Mouse (Mus musculus): Measurements from ENCODE around the gene Mcl1.
A peak's percentile ranks its signal among the peaks of the same experiment; 100 is the strongest.
"Not testable (repeated sequence)": the region's sequence is repeated elsewhere in the genome, so short reads cannot be mapped to it uniquely, and the experiment has no call there.

Mcl1 gene

DNA sequence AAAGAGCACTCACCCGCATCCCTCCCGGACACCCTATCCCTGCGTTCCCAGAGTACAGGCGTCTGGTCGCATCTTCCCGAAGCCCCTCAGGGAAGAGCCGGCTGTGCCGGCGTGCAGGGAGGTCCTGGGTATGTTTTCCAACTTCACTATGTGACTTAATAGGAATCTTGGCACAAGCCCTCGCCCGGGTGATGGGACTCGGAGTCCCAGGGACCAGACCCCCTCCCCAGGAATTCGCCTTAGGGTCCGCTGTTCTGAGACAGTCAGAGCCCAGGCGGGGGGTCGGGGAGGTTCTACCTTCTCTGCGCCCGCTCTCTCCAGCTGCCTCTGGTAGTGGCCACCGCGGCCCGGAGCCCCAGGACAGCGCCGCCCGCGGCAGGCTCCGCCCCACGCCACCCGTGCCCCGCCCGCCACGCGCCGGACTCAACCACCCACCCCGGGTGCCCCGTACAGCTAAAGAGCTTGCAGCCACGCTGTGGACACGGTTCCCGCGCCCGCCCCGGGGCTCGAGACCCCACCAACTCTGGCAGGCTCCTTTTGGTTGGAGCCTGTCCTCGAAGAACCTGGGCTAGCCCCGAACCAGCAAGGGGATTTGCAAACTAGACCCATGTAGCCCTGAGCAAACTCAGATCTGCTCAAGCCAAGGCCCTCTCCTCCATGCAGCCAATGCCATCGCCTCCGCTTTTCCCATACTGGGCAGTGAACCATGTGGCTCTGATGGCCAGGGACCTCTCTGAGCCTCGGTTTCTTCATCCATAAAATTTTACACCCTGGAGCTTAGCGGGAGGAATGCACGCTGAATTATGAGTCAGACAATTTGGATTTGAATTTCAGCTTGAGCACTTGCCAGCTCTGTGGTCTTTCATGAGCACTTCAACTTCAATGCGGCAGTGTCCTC lies 29.2 kb downstream of the Mcl1 start, which contains the start of gene Adamtsl4:
TSS of gene Adamtsl4 (minus strand) at position 394 of the 898 bp plus-strand sequence.
- DNase-seq: peak; percentile 46

DNA sequence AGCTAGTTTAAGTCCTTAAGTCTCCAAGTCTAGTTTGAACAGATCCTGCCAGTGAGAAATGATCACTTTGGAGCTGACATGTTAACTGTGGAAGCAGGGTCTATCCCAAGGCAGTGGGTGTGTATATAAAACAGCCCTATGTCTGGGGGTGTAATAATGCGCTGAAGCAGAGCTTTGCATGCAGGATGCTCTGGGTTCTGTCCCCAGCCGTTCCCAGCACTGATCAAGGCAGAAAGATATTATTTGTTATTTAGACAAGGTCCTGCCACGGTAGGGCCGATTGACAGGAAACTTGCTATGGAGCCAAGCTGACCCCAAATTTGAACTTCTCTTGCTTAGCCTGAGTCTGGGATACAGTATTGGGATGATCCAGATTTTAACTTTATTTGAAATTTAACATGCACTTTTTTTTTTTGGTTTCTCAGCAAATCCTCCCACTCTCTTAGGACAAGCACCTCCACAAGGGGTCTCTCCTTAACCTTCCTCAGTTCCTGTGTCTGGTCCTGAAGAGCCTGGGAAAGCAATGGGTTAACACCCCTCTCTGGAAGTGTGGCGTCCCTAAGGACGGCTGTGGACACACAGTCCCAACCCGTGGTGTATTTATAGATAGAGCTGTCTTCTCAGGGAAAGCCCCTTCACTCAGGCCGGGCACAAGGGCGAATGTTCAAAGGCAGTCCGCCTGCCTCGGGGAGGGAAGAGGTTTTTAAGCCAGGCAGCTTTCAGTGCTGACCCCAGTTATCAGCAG lies 30.8 kb downstream of the Mcl1 start:
- no peak for DNase-seq

- DNase-seq: no peak
These were observed 31.4 kb downstream of the Mcl1 start for GRCm38 (mm10) chr3:95689940-95690339.

DNA sequence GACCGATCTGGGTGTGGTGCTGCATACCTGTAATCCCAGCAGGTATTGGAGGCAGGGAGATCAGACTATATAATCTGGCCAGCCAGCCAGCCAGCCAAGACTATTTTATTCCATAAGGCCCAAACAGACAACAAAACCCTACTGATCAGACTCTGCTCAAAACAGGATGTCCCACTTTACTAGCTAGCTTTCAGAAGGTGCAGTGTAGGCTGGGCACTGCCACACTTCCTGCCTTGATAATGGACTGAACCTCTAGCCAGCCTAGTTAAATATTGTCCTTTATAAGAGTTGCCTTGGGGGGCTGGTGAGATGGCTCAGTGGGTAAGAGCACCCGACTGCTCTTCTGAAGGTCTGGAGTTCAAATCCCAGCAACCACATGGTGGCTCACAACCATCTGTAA lies 32.0 kb downstream of the Mcl1 start:
- DNase-seq: not testable (repeated sequence)

DNA sequence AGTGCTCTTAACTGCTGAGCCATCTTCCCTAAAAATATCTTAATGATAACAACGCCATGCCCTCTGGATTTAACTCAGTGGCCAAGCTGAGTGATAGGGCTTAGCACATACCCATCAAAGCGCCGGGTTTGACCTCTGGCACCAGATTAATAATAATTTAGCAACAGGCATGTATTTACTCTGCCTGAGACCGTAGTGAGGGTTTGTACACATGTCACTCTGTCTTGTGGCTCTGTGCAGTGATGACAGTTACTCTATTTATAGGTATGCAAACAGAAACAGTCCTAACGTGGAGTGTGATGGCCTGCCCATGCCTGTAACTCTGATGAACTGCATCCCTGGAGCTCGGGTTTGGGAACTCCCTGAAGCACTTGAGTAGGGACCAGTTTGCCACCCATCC lies 34.1 kb downstream of the Mcl1 start:
- no peak for DNase-seq

- DNase-seq: no peak
These were observed 35.5 kb downstream of the Mcl1 start for GRCm38 (mm10) chr3:95693821-95694807.

DNA sequence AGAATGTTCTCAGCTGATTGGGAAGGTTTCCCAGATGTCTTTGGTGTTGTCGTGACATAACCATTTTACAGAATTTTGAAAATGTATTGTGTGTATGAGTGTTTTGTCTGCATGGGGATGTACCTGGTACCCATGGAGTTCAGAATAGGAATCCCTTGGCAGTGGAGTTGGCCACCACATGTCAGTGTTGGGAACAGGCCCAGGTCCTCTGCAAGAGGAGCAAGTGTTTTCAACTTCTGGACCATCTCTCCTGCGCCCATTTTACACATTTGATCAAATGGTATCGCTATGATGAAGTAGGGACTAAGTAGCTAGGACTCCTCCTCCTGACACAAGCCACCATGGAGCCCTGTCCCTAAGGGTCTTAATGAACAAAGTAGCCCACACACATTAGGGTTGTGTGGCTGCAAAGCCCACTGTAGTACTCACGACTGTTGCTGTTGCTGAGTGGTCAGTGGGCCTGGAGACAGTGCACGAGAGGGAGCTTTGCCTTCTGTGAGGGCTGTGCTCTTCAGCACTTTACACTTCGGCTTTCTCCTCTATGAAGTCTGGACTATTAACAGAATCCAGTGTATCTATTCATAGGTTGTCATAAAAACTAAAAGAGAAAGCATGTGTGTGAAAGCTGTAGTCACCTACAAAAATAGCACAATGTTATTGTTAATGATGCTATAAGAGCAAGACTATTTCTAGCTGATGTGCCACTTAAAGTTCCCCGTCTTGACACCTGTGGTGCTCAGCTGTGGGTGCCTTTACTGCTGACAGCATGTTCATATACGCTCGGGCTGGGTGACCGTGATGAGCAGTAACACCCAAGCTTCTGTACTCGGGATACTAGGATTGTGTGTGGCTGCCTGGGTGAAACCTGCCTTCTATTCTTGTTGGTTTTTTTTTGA lies 36.5 kb downstream of the Mcl1 start:
- no peak for DNase-seq

DNA sequence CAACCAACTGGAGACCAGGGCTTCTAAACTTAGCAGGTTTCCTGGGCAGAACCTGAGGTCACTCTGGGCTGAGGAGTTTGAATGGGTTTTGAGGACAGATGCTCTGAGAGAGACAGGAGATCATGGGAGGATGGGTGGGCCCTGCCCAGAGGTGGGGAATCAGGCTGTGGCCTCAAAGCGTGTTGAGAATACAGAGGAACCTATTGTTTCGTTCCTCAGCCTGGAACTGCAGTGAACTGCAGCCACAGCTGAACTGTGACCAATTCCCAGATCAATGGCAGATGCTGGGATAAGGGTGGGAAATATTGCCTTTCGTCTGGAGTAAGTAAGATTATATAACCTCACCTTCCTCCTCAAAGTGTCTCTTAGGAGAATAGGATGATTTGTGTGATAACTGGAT lies 37.2 kb downstream of the Mcl1 start:
- DNase-seq: no peak

GRCm38 (mm10) chr3:95696360-95696759 lies 37.8 kb downstream of the Mcl1 start:
- DNase-seq: no peak

- DNase-seq: no peak
These were observed 39.7 kb downstream of the Mcl1 start for GRCm38 (mm10) chr3:95698286-95698685.

- DNase-seq: no peak
These were observed 41.7 kb downstream of the Mcl1 start for GRCm38 (mm10) chr3:95700233-95700681.

GRCm38 (mm10) chr3:95701085-95701484 lies 42.5 kb downstream of the Mcl1 start:
- no peak for DNase-seq

GRCm38 (mm10) chr3:95701877-95702540 lies 43.4 kb downstream of the Mcl1 start:
- peak; percentile 50 for DNase-seq

GRCm38 (mm10) chr3:95703276-95703675 lies 44.7 kb downstream of the Mcl1 start:
- DNase-seq: no peak

GRCm38 (mm10) chr3:95704612-95705011 lies 46.0 kb downstream of the Mcl1 start:
- no peak for DNase-seq

DNA sequence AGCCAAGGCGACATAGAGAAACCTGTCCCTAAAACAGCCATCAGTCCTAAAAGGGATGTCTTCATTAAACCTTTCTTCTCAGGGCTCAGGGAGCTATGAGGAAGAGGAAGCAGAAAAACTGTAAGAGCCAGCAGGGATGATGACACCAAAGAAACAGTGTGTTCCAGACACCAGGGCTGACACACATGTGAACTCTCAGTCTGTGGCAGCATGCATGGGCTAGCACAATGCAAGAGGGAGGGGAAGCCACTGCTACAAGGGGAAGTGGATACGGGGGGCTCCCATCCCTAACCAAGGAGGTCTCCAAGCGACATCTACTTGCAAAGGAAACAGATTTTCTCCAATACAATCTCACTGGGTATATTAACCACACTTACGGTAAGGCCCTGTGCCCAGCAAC lies 47.7 kb downstream of the Mcl1 start:
- DNase-seq: no peak

- no peak for DNase-seq
These were observed 48.9 kb downstream of the Mcl1 start for GRCm38 (mm10) chr3:95707497-95707896.

- no peak for DNase-seq
These were observed 50.5 kb downstream of the Mcl1 start for GRCm38 (mm10) chr3:95709044-95709443.

DNA sequence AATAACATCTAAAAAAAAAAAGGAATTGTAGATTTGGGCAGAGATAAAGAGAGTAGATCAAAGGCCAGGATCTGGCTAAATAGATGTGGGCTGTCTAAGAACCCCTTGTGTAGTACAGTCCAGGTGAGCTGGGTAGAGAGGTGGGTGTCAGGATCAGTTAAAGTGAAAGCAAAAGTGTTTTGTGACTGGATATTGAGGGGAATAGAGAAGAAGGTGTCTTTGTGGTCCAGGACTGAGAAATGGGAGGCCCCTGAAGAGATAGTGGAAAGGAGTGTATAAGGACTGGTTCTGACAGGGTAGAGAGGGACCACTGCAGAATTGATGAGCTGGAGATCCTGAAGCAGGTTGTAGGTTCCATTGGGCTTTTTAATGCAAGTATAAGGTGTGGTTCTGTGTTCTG lies 51.4 kb downstream of the Mcl1 start:
- DNase-seq: no peak
